15 mouse cellular contexts compared by ENCODE assay signal in the genomic region with DNA sequence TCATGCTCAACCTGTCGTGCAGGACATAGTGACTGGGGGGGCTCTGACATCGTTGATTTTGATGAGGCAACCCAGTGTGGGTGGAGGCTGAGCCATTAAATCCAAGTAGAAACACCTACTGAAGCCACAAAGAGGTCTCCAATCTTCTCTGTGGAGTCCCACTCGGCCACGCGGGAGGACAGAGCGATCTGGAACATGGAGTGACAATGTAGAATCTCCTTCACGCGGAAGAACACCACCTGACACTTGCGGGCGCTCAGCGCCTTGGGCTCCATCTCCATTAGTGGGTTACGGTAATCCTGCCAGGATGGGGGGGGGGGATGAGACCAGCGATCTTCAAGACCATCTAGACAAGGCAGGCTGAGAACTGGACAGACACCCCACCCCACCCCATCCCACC.
"Had no signal": no experiment of that assay in that cellular context is flagged by ENCODE, and none has a peak within 500 bp of the region (broad histone marks: within the 10 kb centered on the region; RNA-seq: fewer than 3 reads in every experiment).

No protein-coding gene starts in this region.

- H3K4me3 ChIP-seq: midbrain, embryonic 10.5 days; midbrain, embryonic 12.5 days; myocyte; neural tube, embryonic 13.5 days; neural tube, embryonic 15.5 days had no signal

- DNase-seq: lung, embryonic 14.5 days; lung, postnatal 4 days; midbrain, embryonic 14.5 days; retina, postnatal 1 day; right cerebral cortex, adult 18-20 months; right cerebral cortex, postnatal 25 days; spleen, adult 18-20 months; thymus, adult 18-20 months; thymus, postnatal 14 days; thymus, postnatal 36 days had no signal

- H3K27ac ChIP-seq: midbrain, embryonic 10.5 days; midbrain, embryonic 12.5 days; neural tube, embryonic 13.5 days; neural tube, embryonic 15.5 days had no signal
